Mouse (Mus musculus): ENCODE measurements around the gene Gm21800.
"Not testable (repeated sequence)": the region's sequence is repeated elsewhere in the genome, so short reads cannot be mapped to it uniquely, and the experiment has no call there.

Gm21800 gene

GRCm38 (mm10) chrY:41406198-41406597 is at the start of gene Gm21800:
TSS of gene Gm21800 (plus strand) at chrY:41406498.
- not testable (repeated sequence) for DNase-seq (ENCODE audit: low spot score in 2 of 2)
